Mouse (Mus musculus) hindbrain, embryonic 14.5 days (tissue): ENCODE measurements at regions not wholly inside any gene's neighbourhood (a gene's known extent, or its start where the extent isn't known, plus 50 kb on each side); places are given as distances from the start of the nearest gene placed in this dataset.
A peak's percentile ranks its signal among the peaks of the same experiment; 100 is the strongest.

ENCODE experiments used
- ATAC-seq: fragments of 200-750 bp; cut with Nextera tagmentation; 2 replicates; pipeline ENCODE4 v1.8.0; 2017; ENCODE audit warnings: moderate number of reproducible peaks, mild to moderate bottlenecking, moderate TSS enrichment, moderate library complexity; ENCODE audit not compliant: low FRiP score
- DNase-seq: peaks from one replicate; pipeline ENCODE4 v3.0.0-alpha.2; 2015; ENCODE audit warnings: low spot score
- H3K27ac ChIP-seq: fragments of 300-500 bp; sonication (generic); 2 replicates; pipeline ENCODE4 v1.5.1; 2014; ENCODE audit warnings: mild to moderate bottlenecking, moderate library complexity
- H3K27me3 ChIP-seq: fragments of 300-500 bp; sonication (generic); 2 replicates; pipeline ENCODE4 v1.6.1; 2014; ENCODE audit warnings: mild to moderate bottlenecking, low read length, mixed read lengths; ENCODE audit not compliant: control insufficient read depth, insufficient read depth
- H3K36me3 ChIP-seq: fragments of 300-500 bp; sonication (generic); replicated peaks from 2 replicates; pipeline ENCODE4 v1.6.1; 2014; ENCODE audit not compliant: control insufficient read depth, insufficient read depth
- H3K4me1 ChIP-seq: fragments of 300-500 bp; sonication (generic); replicated peaks from 2 replicates; pipeline ENCODE4 v1.6.1; 2014; ENCODE audit warnings: antibody characterized with exemption, low read length, mixed read lengths; ENCODE audit not compliant: control insufficient read depth, insufficient read depth
- H3K4me2 ChIP-seq: fragments of 300-500 bp; sonication (generic); replicated peaks from 2 replicates; pipeline ENCODE4 v1.6.1; 2014; ENCODE audit warnings: mild to moderate bottlenecking, moderate library complexity
- H3K4me3 ChIP-seq: fragments of 300-500 bp; sonication (generic); replicated peaks from 2 replicates; pipeline ENCODE4 v1.5.1; 2014; ENCODE audit warnings: mild to moderate bottlenecking, low read length
- H3K9ac ChIP-seq: fragments of 300-500 bp; sonication (generic); 2 replicates; pipeline ENCODE4 v1.6.1; 2014
- H3K9me3 ChIP-seq: fragments of 300-500 bp; sonication (generic); 2 replicates; pipeline ENCODE4 v1.6.1; 2016; ENCODE audit warnings: low read length; ENCODE audit not compliant: control insufficient read depth
- WGBS: fragments of 180-500 bp; shearing (Covaris S2); extraction: QIAGEN DNeasy Blood & Tissue Kit; methylation state at CpG from one replicate; pipeline ENCODE4 v1.1.7; 2014; 5-methylcytosine and 5-hydroxymethylcytosine counted together

DNA sequence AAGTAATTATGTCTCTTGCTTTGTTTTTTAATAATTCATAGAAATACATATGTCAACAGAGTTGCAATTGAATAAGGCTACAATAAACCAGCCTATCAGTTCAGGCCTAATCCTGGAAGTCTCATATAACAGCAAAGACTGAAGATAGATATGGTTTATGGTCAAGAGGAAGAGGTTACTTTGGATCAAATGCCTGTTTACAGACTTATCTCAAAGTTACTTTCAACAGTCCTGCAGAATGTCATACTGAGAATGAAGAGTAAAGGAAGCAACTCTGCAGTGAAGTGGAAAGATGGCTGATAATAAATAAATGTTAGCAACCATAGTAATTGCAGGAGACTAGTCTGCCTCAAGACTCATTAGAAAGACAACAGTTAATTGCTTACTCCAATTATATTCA, 684.8 kb upstream of the Vstm2a start:
- Histone ChIP-seq H3K4me3 (no peak overlapping the region), H3K36me3 (no peaks in the 10 kb centered on the region), H3K9me3 (no peaks in the 10 kb centered on the region)

DNA sequence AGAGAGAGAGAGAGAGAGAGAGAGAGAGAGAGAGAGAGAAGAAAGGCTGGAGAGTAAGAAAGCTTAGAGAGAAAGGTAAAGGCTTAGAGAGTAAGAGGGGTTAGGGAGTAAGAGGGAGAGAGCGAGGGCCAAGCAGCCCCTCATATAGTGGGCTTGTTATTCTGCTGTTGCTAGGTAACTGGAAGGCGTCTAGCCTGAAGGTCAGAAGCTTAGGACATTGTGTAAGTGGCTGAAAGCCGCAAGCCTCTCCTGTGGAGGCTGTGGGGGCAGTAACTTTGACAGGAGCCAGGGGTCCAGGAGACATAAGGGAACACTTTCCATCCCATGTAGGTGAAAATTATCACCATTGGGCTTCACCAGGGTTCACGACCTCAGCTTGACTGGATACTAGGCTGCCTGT, 637.6 kb upstream of the Vstm2a start:
- Histone ChIP-seq H3K36me3 (no peaks in the 10 kb centered on the region), H3K4me1 (no peaks in the 10 kb centered on the region), H3K27me3 (no peaks in the 10 kb centered on the region), H3K4me2 (no peak overlapping the region), H3K9ac (no peak overlapping the region), H3K27ac (no peak overlapping the region), H3K9me3 (no peaks in the 10 kb centered on the region), H3K4me3 (no peak overlapping the region)
- ATAC-seq (no peak), DNase-seq (no peak)
- WGBS, result 36% methylated on average over 4 of the region's 4 CpGs

More for the DNA sequence above, 684.8 kb upstream of the Vstm2a start:
- no peak overlapping the region for H3K9ac ChIP-seq
- ATAC-seq (no peak), DNase-seq (no peak)
- no peaks in the 10 kb centered on the region for H3K4me1 ChIP-seq
- no peaks in the 10 kb centered on the region for H3K27me3 ChIP-seq
- no peak overlapping the region for H3K4me2 ChIP-seq
- H3K27ac ChIP-seq, result no peak overlapping the region

DNA sequence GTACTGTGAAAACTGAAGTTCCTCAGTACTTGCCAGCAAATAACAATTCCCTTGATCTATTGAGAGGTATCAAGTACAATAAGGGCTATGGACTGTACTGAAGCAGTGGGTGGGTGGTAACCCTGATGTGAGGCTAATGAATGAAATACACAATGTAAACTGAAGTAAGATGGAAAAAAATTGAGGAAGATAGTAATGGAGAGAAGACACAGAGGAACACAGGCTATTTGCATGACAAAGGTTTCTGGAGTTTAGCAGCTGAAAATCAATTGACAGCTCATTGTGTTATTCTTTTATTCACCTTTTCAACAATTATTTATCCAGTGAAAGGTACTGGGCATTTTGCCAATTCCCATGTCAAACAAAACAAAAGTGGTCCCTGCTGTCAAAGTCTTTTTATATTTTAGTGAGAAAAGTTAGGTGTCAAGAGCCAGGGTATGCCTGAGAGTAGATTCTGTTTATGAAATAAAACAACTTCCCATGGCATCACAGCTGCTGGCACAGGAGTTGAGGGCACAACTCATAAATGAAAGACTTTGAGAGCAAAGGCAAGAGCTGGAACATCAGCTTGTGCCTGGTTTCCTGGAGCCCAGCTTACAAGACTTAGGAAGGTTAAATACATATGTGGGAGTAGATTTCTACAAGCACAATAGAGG, 608.4 kb upstream of the Vstm2a start:
- ATAC-seq, result peak; percentile 55; the same call in 1 of the 2 replicates
- H3K4me3 ChIP-seq, result no peak overlapping the region
- no peak for DNase-seq
- H3K4me1 ChIP-seq, result no peaks in the 10 kb centered on the region
- no peaks in the 10 kb centered on the region for H3K27me3 ChIP-seq
- no peak overlapping the region for H3K9ac ChIP-seq
- H3K9me3 ChIP-seq, result no peaks in the 10 kb centered on the region
- H3K4me2 ChIP-seq, result no peak overlapping the region
- no peak overlapping the region for H3K27ac ChIP-seq
- H3K36me3 ChIP-seq, result no peaks in the 10 kb centered on the region

DNA sequence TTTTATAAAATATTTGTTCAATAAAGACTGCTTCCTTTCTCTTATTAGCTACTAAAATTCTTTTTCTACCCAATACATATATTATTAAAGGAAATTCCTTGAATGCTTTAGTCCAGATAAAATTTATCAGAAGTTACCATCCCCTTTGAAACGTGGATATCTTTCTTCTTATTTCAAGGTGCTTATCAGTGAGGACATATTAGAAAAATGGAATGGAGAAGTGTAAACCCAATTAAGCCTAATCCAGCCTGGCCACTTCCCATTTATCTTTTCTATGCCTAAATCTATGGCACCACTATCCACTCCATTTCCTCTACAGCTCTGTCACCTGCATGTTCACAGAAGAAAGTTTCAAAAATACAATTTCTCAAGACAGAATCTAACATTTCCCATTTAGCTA, 568.5 kb upstream of the Vstm2a start:
- no peak for ATAC-seq
- Histone ChIP-seq H3K4me3 (no peak overlapping the region), H3K27ac (no peak overlapping the region), H3K27me3 (no peaks in the 10 kb centered on the region), H3K36me3 (no peaks in the 10 kb centered on the region), H3K9me3 (no peaks in the 10 kb centered on the region), H3K9ac (no peak overlapping the region), H3K4me2 (no peak overlapping the region), H3K4me1 (no peaks in the 10 kb centered on the region)
- 70% methylated on average over 1 of the region's 1 CpGs for WGBS
- DNase-seq, result no peak

DNA sequence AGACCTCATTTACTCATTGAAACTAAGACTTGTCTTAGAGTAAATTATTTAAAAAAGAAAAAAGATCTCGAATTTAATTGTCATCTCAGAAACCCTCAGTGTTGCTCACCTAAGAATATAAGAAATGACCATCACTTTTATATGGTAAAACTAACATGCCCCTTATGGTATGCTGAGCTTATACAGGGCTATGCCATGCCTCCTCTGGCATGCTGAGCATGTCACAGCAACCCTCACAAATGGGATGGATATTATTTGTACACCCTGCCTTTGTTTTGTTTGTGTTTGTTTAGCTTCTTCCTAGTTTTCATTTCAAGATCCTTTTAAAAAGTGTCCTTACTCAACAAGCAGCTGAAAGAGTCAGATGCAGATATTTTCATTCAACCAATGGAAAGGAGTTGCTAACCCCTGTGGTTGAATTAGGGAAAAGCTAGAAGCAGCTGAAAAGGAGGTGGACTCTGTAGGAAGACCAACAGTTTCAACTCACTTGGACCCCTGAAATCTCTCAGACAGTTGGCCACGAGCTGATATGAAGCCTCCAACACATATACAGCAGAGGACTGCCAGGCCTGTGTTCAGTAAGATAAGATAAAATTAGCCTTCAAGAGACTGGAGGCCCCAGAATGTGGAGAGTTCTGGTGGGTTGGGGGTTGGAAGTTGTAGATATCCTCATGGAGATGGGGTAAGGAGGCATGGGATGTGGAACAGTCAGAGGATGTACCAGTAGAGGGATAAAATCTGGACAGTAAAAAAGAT, 559.3 kb upstream of the Vstm2a start:
- Histone ChIP-seq H3K9ac (no peak overlapping the region), H3K27me3 (no peaks in the 10 kb centered on the region), H3K4me1 (no peaks in the 10 kb centered on the region), H3K27ac (no peak overlapping the region), H3K36me3 (no peaks in the 10 kb centered on the region), H3K4me3 (no peak overlapping the region), H3K9me3 (no peaks in the 10 kb centered on the region), H3K4me2 (no peak overlapping the region)
- 70% methylated on average over 2 of the region's 2 CpGs for WGBS
- DNase-seq, result no peak
- ATAC-seq, result no peak

DNA sequence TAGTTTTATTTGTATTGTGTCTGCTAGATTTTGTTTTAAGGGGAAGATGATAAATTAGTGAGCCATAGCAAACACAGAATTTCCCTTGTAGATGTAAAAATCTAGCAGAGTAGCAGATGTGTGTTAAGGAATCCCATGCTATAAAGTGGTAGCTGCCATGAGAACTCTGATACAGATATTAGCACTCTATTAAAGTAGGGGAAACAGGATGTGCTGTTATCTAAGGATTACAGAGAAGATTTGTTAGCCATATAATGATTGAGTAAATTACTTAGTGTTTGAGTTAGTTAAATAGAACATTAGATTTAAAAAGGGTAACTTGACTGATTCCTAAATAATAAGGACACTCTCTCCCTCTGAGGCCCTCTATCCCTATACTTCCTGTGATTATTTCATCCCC, 541.5 kb upstream of the Vstm2a start:
- no peaks in the 10 kb centered on the region for H3K9me3 ChIP-seq
- H3K4me2 ChIP-seq, result no peak overlapping the region
- no peak overlapping the region for H3K9ac ChIP-seq
- DNase-seq, result no peak
- no peaks in the 10 kb centered on the region for H3K4me1 ChIP-seq
- H3K4me3 ChIP-seq, result no peak overlapping the region
- no peaks in the 10 kb centered on the region for H3K27me3 ChIP-seq
- H3K27ac ChIP-seq, result no peak overlapping the region
- ATAC-seq, result no peak
- H3K36me3 ChIP-seq, result no peaks in the 10 kb centered on the region

DNA sequence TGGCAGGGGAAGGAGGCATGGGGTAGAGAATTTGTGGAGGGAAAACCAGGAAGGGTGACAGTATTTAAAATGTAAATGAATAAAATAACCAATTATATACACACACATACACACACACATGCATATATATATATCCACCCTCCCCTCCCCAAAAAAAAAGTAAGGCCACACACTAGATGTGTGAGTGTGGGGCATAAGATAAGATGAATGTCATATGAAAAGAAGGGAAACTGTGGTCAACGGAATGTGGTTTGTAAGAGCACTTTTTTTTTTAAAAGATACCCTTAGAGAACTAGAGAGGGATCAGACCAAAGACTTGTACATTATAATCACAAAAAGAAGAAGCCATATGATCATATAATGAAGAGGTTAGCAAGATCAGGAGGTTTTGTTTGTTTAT, 540.0 kb upstream of the Vstm2a start:
- DNase-seq (no peak), ATAC-seq (no peak)
- Histone ChIP-seq H3K9ac (no peak overlapping the region), H3K27me3 (no peaks in the 10 kb centered on the region), H3K4me1 (no peaks in the 10 kb centered on the region), H3K9me3 (no peaks in the 10 kb centered on the region), H3K27ac (no peak overlapping the region), H3K4me3 (no peak overlapping the region), H3K4me2 (no peak overlapping the region), H3K36me3 (no peaks in the 10 kb centered on the region)
- 89% methylated on average over 1 of the region's 1 CpGs for WGBS

DNA sequence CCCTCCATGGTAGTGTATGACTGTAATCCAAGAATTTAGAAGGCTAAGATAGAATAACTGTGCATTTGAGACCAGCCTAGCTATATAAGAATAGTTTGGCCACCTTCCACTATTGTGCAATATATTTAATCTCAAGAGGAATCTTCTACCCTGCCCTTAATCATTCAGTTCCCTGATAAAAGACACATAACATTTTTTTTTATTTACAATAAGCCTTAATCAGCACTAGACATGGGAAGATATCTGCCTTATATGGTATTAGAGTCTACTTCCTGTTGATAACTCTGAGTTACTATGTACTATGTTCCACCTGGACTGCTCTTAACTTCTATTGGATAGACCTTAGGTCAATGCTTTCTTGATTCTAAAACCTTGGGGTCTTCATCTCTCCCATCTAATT, 519.9 kb upstream of the Vstm2a start:
- no peaks in the 10 kb centered on the region for H3K27me3 ChIP-seq
- H3K4me3 ChIP-seq, result no peak overlapping the region
- ATAC-seq, result no peak
- no peak overlapping the region for H3K27ac ChIP-seq
- H3K4me2 ChIP-seq, result no peak overlapping the region
- no peaks in the 10 kb centered on the region for H3K9me3 ChIP-seq
- no peaks in the 10 kb centered on the region for H3K36me3 ChIP-seq
- H3K4me1 ChIP-seq, result no peaks in the 10 kb centered on the region
- DNase-seq, result no peak
- no peak overlapping the region for H3K9ac ChIP-seq

DNA sequence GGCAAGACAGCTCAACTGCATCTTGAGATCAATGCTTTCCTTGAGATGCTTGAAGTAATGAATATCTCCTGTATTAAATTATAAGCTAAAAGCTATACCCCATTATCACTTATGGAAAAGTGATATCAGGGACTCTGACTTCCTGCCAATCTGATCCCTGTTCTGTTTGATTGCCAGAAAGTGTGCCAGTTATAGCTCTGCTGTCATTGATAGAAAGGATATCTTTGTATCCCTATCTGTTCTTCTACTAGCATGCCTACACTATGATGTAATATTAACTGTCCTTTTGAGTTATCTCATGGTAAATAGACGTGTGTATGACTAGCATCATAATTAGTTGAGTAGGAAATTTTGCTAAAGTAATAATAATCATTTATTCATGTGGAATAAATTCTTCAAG, 501.5 kb upstream of the Vstm2a start:
- Histone ChIP-seq H3K36me3 (no peaks in the 10 kb centered on the region), H3K4me1 (no peaks in the 10 kb centered on the region), H3K4me3 (no peak overlapping the region), H3K27me3 (no peaks in the 10 kb centered on the region), H3K27ac (no peak overlapping the region), H3K9ac (no peak overlapping the region), H3K4me2 (no peak overlapping the region), H3K9me3 (no peaks in the 10 kb centered on the region)
- 80% methylated on average over 1 of the region's 1 CpGs for WGBS
- ATAC-seq, result no peak
- no peak for DNase-seq
